Mouse (Mus musculus): Measurements from ENCODE around the gene Zzef1.

The Zzef1 gene

DNA sequence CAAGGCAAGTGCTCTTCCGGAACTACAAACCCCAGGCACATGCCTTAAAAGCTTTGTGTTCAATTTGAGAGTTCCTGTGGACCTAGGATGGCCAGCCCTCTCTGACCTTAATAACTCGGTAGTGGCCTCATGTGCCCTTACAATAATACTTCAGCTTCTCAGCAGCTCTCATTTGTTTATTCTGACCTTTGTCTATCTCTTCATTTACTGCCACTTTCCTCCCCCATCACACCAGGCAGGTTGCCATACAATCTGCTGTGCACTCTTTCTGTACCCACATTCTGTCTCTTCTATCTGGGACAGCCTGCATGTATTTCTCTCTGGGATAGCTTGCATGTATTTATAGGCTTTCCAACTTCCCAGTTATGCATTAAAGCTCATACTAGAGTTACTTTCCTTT is 10.5 kb downstream of the Zzef1 start:
- DNase-seq (ENCODE audit: low spot score in 2 of 2): no peak

DNA sequence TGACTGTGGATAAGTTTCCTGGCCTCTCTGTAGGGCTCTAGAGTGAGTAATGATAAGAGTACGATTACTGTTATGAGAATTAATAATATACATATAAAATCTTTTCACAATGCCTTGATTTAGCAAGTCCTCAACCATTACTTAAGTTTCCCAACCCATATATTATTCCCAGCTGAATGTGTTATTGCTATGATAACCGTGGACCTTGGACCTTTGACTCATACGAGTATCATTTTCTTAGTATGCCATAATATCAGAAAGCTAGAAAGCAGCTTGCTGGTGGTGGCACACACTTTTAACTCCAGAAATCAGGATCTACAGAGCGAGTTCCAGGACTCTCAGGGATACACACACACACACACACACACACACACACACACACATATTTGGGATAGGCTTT is 12.0 kb downstream of the Zzef1 start:
- no peak for DNase-seq (ENCODE audit: low spot score in 2 of 2)

- DNase-seq (ENCODE audit: low spot score in 2 of 2): no peak
These were observed 17.7 kb downstream of the Zzef1 start for GRCm38 (mm10) chr11:72813687-72814086.

DNA sequence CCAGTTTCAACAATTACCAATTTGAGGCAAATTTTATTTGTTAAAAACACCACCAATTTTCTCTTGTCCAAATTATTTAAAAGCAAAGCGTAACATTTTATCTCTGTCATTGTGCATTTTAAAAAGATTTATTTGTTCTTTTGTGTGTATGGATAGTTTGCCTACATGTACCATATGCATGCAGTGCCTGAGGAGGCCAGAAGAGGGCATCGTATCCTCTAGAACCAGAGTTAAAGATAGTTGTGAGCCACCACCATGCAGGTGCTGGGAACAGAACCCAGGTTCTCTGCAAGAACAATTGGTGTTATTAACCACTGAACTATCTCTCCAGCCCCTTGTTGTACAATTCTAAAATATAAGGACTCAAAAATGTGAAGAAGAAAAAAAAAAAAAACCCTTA is 18.2 kb downstream of the Zzef1 start:
- no peak for DNase-seq (ENCODE audit: low spot score in 2 of 2)

- DNase-seq (ENCODE audit: low spot score in 2 of 2): no peak
These were observed 20.8 kb downstream of the Zzef1 start for GRCm38 (mm10) chr11:72816859-72817258.

DNA sequence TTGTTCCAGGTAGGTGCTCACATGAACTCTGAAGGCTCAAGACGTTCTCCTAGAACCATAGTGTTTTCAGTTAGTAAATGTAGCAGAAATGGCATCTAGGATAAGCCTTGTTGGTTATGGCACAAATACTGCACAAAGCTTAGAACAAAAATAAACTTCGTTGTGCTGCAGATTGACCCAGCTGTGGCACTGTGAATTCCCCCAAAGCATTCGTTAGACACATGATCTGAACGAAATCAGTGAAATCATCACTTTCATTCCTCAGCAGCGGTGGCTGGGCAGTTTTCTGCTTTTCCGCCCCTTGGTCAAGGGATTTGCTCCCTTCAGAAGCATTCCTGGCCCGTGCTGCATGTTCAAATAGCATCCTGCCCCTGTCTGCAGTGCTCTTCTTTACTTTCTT is 22.0 kb downstream of the Zzef1 start:
- no peak for DNase-seq (ENCODE audit: low spot score in 2 of 2)

DNA sequence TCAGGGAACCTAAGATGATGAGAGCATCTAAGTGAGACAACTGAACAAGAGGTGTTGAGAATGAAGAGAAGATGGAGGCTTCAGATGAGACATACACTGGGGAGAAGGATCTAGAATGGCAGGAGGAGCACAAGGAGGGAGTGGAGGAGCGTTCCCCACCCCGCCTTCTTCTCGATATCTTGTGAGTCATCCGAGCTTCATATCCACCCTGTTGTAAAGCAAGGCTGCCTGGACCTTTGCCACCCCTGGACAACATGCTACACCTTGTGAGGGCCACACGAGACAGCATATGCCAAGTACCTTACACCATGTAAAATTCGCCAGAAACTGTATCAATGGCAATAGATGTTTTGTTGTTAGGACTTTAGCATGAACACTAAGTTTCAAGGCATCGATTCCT is 25.0 kb downstream of the Zzef1 start:
- DNase-seq (ENCODE audit: low spot score in 2 of 2): no peak

DNA sequence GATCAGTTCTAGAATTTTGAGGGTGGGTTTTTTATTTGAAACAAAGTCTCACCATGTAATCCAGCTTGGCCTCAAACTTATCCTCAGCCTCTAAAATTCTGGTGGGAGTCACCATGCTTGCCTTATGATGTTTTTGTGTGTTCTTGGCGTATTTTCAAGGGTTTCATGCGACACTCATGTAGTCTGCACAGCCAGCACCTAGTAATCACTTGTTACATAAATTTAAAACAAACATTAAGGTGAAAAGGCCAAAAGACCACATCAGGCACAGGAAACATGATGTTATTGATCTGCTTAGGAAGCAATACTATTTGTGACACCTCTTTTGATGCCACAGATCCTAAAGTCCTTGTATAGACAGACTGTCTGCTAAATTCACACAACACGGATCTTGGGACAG is 33.8 kb downstream of the Zzef1 start:
- DNase-seq (ENCODE audit: low spot score in 2 of 2): no peak

GRCm38 (mm10) chr11:72842731-72843130 is 46.7 kb downstream of the Zzef1 start:
- DNase-seq (ENCODE audit: low spot score in 2 of 2): no peak

- no peak for DNase-seq (ENCODE audit: low spot score in 2 of 2)
These were observed 47.5 kb downstream of the Zzef1 start for GRCm38 (mm10) chr11:72843576-72843975.

DNA sequence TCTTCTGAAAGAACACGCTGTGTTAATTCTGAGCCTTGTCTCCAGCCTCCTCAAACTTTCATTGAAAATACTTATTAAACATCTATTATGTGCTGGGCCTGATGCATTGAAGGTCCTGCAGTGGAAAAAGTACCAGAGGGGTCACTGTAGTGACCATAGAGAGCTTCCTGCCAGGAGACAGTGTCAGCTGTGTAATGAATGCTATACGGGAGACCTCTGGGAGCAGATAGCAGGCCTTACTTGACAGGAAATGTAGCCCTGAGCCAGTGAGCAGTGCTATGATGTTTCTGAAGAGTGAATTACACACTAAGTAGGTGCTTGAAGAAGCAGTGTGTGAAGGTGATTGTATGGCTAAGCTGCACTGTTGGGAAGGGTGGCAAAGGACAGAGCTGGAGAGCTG is 49.5 kb downstream of the Zzef1 start:
- no peak for DNase-seq (ENCODE audit: low spot score in 2 of 2)

DNA sequence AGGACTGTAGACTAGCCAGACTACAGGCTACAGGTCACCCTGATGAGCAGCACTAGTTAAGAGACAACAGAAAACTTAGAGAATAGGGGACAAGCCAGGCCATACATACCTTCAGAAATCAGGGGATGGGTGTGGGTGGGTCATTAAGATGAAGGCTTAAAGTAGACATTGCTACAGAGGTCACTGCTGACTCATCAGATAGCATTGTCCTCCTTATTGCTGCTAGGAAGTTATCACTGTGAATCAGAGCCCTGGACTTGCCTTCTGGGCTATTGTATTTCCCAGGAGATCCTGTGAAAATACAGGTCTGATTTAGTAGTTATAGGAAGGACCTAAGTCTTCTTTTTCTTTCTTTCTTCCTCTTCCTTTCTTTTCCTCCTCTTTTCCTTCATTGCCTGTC is 50.7 kb downstream of the Zzef1 start:
- no peak for DNase-seq (ENCODE audit: low spot score in 2 of 2)

DNA sequence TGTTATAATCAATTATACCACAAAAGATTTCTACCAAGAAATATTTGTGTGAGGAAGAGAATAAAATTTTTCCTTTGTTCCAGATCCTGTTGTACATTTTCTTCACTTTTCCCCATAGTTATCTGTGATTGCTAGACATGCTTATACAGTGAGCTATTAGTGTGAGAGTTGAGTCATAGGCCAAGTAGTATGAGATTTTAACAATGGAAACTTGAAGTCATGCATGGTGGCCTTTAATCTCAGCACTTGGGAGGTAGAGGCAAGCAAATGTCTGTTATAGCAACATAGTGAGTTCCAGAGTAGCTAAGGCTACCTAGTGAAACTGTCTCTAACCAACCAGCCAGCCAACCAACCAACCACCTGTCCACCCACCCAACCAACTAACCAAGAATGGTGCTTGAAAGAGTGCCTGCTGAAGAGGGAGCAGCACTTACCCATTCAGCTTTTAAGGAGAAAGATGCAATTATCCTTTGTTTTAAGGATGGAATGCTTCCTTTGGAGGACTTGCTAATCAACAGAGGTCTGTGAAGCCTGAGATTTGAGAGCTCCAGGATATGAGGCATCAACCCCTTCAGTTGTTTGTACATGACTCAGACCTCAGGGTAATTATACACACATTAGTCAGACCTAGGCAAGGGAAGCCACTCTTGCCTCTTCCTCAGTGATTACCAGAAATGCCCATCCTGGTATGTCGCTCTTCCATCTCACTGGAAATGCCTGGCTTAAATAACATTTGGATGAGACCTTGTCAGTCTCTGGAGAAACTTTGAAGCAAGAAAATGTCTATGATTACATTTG is 52.0 kb downstream of the Zzef1 start:
- no peak for DNase-seq (ENCODE audit: low spot score in 2 of 2)

GRCm38 (mm10) chr11:72850419-72851131 is 54.5 kb downstream of the Zzef1 start:
- DNase-seq (ENCODE audit: low spot score in 2 of 2): no peak

- no peak for DNase-seq (ENCODE audit: low spot score in 2 of 2)
These were observed 55.2 kb downstream of the Zzef1 start for GRCm38 (mm10) chr11:72851214-72851613.

DNA sequence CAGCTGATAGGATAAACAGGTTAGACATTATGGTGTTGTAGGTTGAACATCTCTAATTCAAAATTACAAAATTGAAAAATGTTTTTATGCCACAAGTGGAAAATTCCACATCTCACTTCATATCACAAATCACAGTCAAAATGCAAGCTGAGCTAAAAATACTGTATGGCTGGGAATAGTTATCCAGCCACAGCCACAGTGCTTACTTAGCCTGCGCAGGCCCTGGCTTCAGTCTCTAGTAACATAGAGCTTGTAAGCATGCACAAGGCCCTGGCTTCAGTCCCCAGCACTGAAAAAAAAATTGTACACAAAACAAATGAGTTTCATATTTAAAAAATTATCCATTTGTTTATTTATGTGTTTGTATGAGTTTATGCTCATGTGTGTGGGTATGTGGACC is 56.1 kb downstream of the Zzef1 start:
- DNase-seq (ENCODE audit: low spot score in 2 of 2): no peak

- DNase-seq (ENCODE audit: low spot score in 2 of 2): no peak
These were observed 57.1 kb downstream of the Zzef1 start for GRCm38 (mm10) chr11:72853086-72853485.

DNA sequence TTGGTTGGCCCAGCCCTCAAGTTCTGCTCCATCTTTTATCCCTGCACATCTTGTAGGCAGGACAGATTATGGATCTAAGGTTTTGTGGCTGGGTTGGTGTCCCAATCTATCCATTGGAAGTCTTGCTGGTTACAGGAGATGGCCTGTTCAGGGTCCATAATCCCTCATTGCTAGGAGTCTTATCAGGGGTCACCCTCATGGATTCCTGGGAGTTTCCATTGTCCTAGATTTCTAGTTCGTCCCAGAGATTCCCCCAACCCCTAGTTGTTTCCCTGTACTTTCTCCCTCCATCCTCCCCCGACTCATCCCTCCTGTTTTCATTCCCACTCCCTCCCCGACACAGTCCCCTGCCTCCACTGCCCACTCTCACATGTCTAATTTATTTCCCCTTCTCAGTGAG is 58.2 kb downstream of the Zzef1 start:
- DNase-seq (ENCODE audit: low spot score in 2 of 2): no peak

GRCm38 (mm10) chr11:72856764-72857163 is 60.7 kb downstream of the Zzef1 start:
- no peak for DNase-seq (ENCODE audit: low spot score in 2 of 2)

GRCm38 (mm10) chr11:72861236-72861635 is 65.2 kb downstream of the Zzef1 start:
- no peak for DNase-seq (ENCODE audit: low spot score in 2 of 2)

- DNase-seq (ENCODE audit: low spot score in 2 of 2): no peak
These were observed 70.4 kb downstream of the Zzef1 start for GRCm38 (mm10) chr11:72866446-72866845.

- DNase-seq (ENCODE audit: low spot score in 2 of 2): no peak
These were observed 76.0 kb downstream of the Zzef1 start for GRCm38 (mm10) chr11:72872061-72872460.

DNA sequence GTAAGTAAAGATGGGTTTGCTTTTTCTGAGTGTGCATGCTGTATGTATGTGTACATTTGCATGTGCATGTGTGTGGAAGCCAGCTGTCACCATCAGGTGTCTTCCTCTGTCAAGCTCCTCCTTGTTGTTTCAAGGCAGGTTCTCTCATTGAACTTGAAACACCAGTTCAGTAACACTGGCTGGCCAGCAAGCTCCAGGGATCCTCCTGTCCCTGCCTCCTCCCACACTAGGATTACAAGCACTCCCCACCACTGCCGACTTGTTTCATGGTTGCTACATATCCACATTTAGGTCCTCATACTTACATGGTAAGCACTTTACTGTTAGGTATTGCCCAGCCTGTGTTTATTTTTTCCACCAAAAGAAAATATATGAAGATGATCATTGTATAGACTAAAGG is 96.6 kb downstream of the Zzef1 start:
- DNase-seq (ENCODE audit: low spot score in 2 of 2): no peak

Data from spleen, postnatal 36 days (tissue).